Comparison of ENCODE assay signal across 19 mouse cellular contexts in the genomic region with DNA sequence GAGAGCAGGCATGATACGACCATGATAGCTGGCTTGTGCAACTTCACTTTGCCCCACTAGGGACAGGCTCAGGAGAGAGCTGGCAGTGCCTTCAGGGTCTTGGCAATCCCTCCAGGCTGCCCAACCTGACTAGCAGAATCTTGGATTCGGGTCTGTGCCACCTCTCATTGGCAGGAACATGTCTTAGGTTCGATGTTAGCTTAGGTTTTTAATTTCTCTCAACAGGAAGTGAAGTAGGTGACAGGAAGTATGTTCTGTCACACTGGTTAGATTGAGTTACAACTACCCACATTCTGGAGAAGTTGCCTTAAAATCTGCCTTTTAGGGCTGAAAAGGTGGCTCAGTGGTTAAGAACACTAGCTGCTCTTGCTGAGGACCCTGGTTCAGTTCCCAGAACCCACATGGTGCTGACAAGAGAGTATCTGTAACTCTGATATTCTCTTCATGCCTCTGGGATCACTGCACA. TPM values are rescaled to one million over a fixed set of nuclear protein-coding genes. Genes with fewer than 3 reads are reported as not detected.
DNase-seq lines count a peak whose midpoint lies in the region; ATAC-seq and TF ChIP-seq lines count a peak whose summit lies in the region.
"Had no signal": no experiment of that assay in that cellular context is flagged by ENCODE, and none has a peak within 500 bp of the region (broad histone marks: within the 10 kb centered on the region; RNA-seq: fewer than 3 reads in every experiment).

No protein-coding gene starts in this region.

- no peaks in the 10 kb centered on the region for H3K79me2 ChIP-seq in MEL (ENCODE audit: control insufficient read depth, insufficient read depth, low read length, poor library complexity)

- no peaks in the 10 kb centered on the region for H3K4me1 ChIP-seq in lung, postnatal 0 days (ENCODE audit: insufficient read depth, low read depth, low read length)
- H3K4me1 ChIP-seq in MEL (ENCODE audit: control insufficient read depth in 1 of 2, insufficient read depth in 2 of 2, low read length in 2 of 2): peaks cover 31 to 44% of the 10 kb centered on the region in 2 experiments
- peaks cover 31% of the 10 kb centered on the region for H3K4me1 ChIP-seq in liver, embryonic 16.5 days (ENCODE audit: control insufficient read depth, low read depth, low read length)
- H3K4me1 ChIP-seq: hindbrain, embryonic 13.5 days had no signal

- peak in 1 of 2 experiments; percentile 42; a peak in 1 of 4 replicates for TF ChIP-seq POLR2A in MEL (IDR thresholded peaks at IDR 0.05; ENCODE audit: control insufficient read depth in 1 of 2, insufficient read depth in 1 of 2, low read depth in 1 of 2, low read length in 2 of 2, poor library complexity in 1 of 2)

- no peak overlapping the region for H3K9ac ChIP-seq in lung, postnatal 0 days (replicated peaks; ENCODE audit: low read depth)
- H3K9ac ChIP-seq in MEL (ENCODE audit: control insufficient read depth, low read depth, low read length, poor library complexity, severe bottlenecking): peak overlapping the region; percentile 59
- H3K9ac ChIP-seq in liver, embryonic 16.5 days (ENCODE audit: low read depth, low read length): no peak overlapping the region
- H3K9ac ChIP-seq: hindbrain, embryonic 13.5 days had no signal

- no peak for TF ChIP-seq EP300 in lung, postnatal 0 days (IDR thresholded peaks at IDR 0.05)
- TF ChIP-seq EP300 in MEL (IDR thresholded peaks at IDR 0.05; ENCODE audit: low read depth in 1 of 2, low read length in 2 of 2): no peak

- H3K4me2 ChIP-seq in lung, postnatal 0 days (replicated peaks; ENCODE audit: low read depth, low read length): no peak overlapping the region
- no peak overlapping the region for H3K4me2 ChIP-seq in liver, embryonic 16.5 days (ENCODE audit: low read depth, low read length)
- H3K4me2 ChIP-seq: hindbrain, embryonic 13.5 days had no signal

- no peaks in the 10 kb centered on the region for H3K36me3 ChIP-seq in lung, postnatal 0 days (ENCODE audit: insufficient read depth, low read length)
- peaks cover 0 to 33% of the 10 kb centered on the region in 2 experiments; a peak in 2 of 4 replicates for H3K36me3 ChIP-seq in MEL (ENCODE audit: control insufficient read depth in 1 of 2, insufficient read depth in 2 of 2, low read length in 2 of 2)
- no peaks in the 10 kb centered on the region for H3K36me3 ChIP-seq in liver, embryonic 16.5 days (ENCODE audit: control insufficient read depth, insufficient read depth)
- H3K36me3 ChIP-seq: hindbrain, embryonic 13.5 days had no signal

- no peak overlapping the region for H3K27ac ChIP-seq in lung, postnatal 0 days (ENCODE audit: low read length)
- H3K27ac ChIP-seq in MEL (ENCODE audit: control insufficient read depth, low read depth, low read length): peak overlapping the region; percentile 92
- H3K27ac ChIP-seq in liver, embryonic 16.5 days (ENCODE audit: low read length): peak overlapping the region; percentile 7; the same call in 1 of the 2 replicates
- H3K27ac ChIP-seq: hindbrain, embryonic 13.5 days had no signal

- no peak for TF ChIP-seq RAD21 in MEL (IDR thresholded peaks at IDR 0.05; ENCODE audit: low read depth, low read length)

- H3K27me3 ChIP-seq in lung, postnatal 0 days (replicated peaks; ENCODE audit: insufficient read depth, low read length): no peaks in the 10 kb centered on the region
- H3K27me3 ChIP-seq in MEL (ENCODE audit: control insufficient read depth in 1 of 2, insufficient read depth in 2 of 2, low read length in 2 of 2): no peaks in the 10 kb centered on the region
- no peaks in the 10 kb centered on the region for H3K27me3 ChIP-seq in liver, embryonic 16.5 days (ENCODE audit: control insufficient read depth, insufficient read depth, low read depth, low read length)

- TF ChIP-seq CTCF in lung, postnatal 0 days (IDR thresholded peaks at IDR 0.05): peak; percentile 23; the same call in 1 of the 2 replicates
- TF ChIP-seq CTCF in MEL (IDR thresholded peaks at IDR 0.05 in 2 of 3, conservative IDR thresholded peaks at IDR 0.05 in 1 of 3; ENCODE audit: control insufficient read depth in 1 of 3, insufficient read depth in 1 of 3, low read depth in 2 of 3, low read length in 3 of 3, poor library complexity in 1 of 3, severe bottlenecking in 1 of 3): peak in 1 of 3 experiments; percentile 32; a peak in 2 of 6 replicates

- no peaks in the 10 kb centered on the region for H3K9me3 ChIP-seq in lung, postnatal 0 days (ENCODE audit: low read length)
- no peaks in the 10 kb centered on the region for H3K9me3 ChIP-seq in MEL (replicated peaks; ENCODE audit: insufficient read depth, low read length)
- no peaks in the 10 kb centered on the region for H3K9me3 ChIP-seq in liver, embryonic 16.5 days (replicated peaks; ENCODE audit: control insufficient read depth, low read length)
- H3K9me3 ChIP-seq: hindbrain, embryonic 13.5 days had no signal

- DNase-seq in lung, postnatal 0 days (ENCODE audit: low spot score): no peak
- DNase-seq in lung, postnatal 4 days: no peak
- DNase-seq in MEL (ENCODE audit: low read depth, low spot score): peak; percentile 72
- DNase-seq in kidney, adult 11 months: no peak
- DNase-seq in cerebellum, adult 11-12 months: no peak
- DNase-seq: cerebellum, adult 18-20 months; gastrocnemius, postnatal 25 days; kidney, adult 9 months; retina, postnatal 1 day; spleen, adult 18-20 months had no signal

- no peak overlapping the region for H3K4me3 ChIP-seq in lung, postnatal 0 days (ENCODE audit: low read depth, low read length)
- H3K4me3 ChIP-seq in MEL (ENCODE audit: control insufficient read depth in 1 of 2, insufficient read depth in 1 of 2, low read depth in 2 of 2, low read length in 2 of 2): no peak overlapping the region; a peak in 1 of 4 replicates
- no peak overlapping the region for H3K4me3 ChIP-seq in liver, embryonic 16.5 days (ENCODE audit: low read depth, low read length)
- H3K4me3 ChIP-seq: hindbrain, embryonic 13.5 days had no signal

- WGBS in lung, postnatal 0 days: 39% methylated on average over 3 of the region's 3 CpGs
- 25% methylated on average over 3 of the region's 3 CpGs for WGBS in liver, embryonic 16.5 days (ENCODE audit: insufficient replicate concordance)

- no peak for ATAC-seq in lung, postnatal 0 days
- ATAC-seq in common myeloid progenitor, adult 5-6 weeks (replicated peaks; ENCODE audit: low read depth, poor library complexity, severe bottlenecking): peak; percentile 43; the same call in 1 of the 2 replicates
- no peak for ATAC-seq in liver, embryonic 16.5 days (ENCODE audit: low read depth)
- ATAC-seq: Patski had no signal

TF ChIP-seq in MEL, 35 proteins besides CTCF, POLR2A, EP300 and RAD21 (continues in another document):
- TF ChIP-seq USF2 (IDR thresholded peaks at IDR 0.05; ENCODE audit: borderline replicate concordance in 1 of 2, insufficient read depth in 1 of 2, low read depth in 1 of 2, low read length in 2 of 2) (no peak), SIN3A (IDR thresholded peaks at IDR 0.05; ENCODE audit: low read length) (0 out of 2 replicates have a peak, but pooled peaks have one; percentile 25), NRF1 (IDR thresholded peaks at IDR 0.05; ENCODE audit: insufficient read depth, low read depth, low read length, poor library complexity, severe bottlenecking) (no peak), ETS1 (IDR thresholded peaks at IDR 0.05; ENCODE audit: low read depth, low read length) (peak; percentile 32; the same call in 1 of the 2 replicates), TBP (IDR thresholded peaks at IDR 0.05; ENCODE audit: low read depth, low read length) (peak; percentile 63; the same call in 1 of the 2 replicates), CHD1 (IDR thresholded peaks at IDR 0.05; ENCODE audit: low read depth, low read length) (no peak), ZKSCAN1 (IDR thresholded peaks at IDR 0.05; ENCODE audit: low read depth, low read length) (no peak)

RNA-seq across cellular contexts. Expression of a gene that starts 6.5 kb away (rescaled TPM):
- 87.3 and 94.0 TPM in 2 replicates for polyA plus RNA-seq in lung, postnatal 0 days (2015; fragmentation: Nextera tagmentation; extraction: Ambion mirVana)
- total RNA-seq in MEL (2012; rRNA removed): 102 and 114 TPM in 2 replicates
- polyA plus RNA-seq in MEL (2012; ENCODE audit: insufficient read depth in 1 of 2, insufficient read length in 2 of 2, low read depth in 1 of 2, low replicate concordance in 2 of 2, missing spikeins in 1 of 2): 100 to 1,000 TPM in 1 of 2 experiments, not detected in 1; 184 TPM
- 58.6 and 63.7 TPM in 2 replicates for total RNA-seq in common myeloid progenitor, adult 5-6 weeks (2017)
- polyA plus RNA-seq in liver, embryonic 16.5 days (2015; fragmentation: Nextera tagmentation; extraction: Ambion mirVana): 55.8 and 63.5 TPM in 2 replicates

RNA-seq across cellular contexts. Expression of a gene that starts 19.6 kb away (rescaled TPM):
- not detected in 2 replicates for polyA plus RNA-seq in lung, postnatal 0 days (2015; fragmentation: Nextera tagmentation; extraction: Ambion mirVana)
- total RNA-seq in MEL (2012; rRNA removed): not detected in 2 replicates
- polyA plus RNA-seq in MEL (2012; ENCODE audit: insufficient read depth in 1 of 2, insufficient read length in 2 of 2, low read depth in 1 of 2, low replicate concordance in 2 of 2, missing spikeins in 1 of 2): not detected
- total RNA-seq in common myeloid progenitor, adult 5-6 weeks (2017): not detected in 2 replicates
- not detected in 2 replicates for polyA plus RNA-seq in liver, embryonic 16.5 days (2015; fragmentation: Nextera tagmentation; extraction: Ambion mirVana)
- total RNA-seq: adrenal gland, postnatal 36 days; gastrocnemius, postnatal 25 days; layer of hippocampus, adult 8-10 months had no signal
- polyA plus RNA-seq: heart, embryonic 14.5 days; neural tube, embryonic 14.5 days; Patski; stomach, embryonic 16.5 days had no signal

RNA-seq across cellular contexts. Expression of a gene that starts 23.3 kb away (rescaled TPM):
- polyA plus RNA-seq in lung, postnatal 0 days (2015; fragmentation: Nextera tagmentation; extraction: Ambion mirVana): 21.8 and 22.6 TPM in 2 replicates
- total RNA-seq in MEL (2012; rRNA removed): 18.5 and 21.7 TPM in 2 replicates
- polyA plus RNA-seq in MEL (2012; ENCODE audit: insufficient read depth in 1 of 2, insufficient read length in 2 of 2, low read depth in 1 of 2, low replicate concordance in 2 of 2, missing spikeins in 1 of 2): 10 to 100 TPM in 1 of 2 experiments, not detected in 1; 26.8 TPM
- 14.4 and 37.0 TPM in 2 replicates for total RNA-seq in common myeloid progenitor, adult 5-6 weeks (2017)
- 9.1 and 9.4 TPM in 2 replicates for polyA plus RNA-seq in liver, embryonic 16.5 days (2015; fragmentation: Nextera tagmentation; extraction: Ambion mirVana)

RNA-seq across cellular contexts. Expression of a gene that starts 36.0 kb away (rescaled TPM):
- not detected in 2 replicates for polyA plus RNA-seq in lung, postnatal 0 days (2015; fragmentation: Nextera tagmentation; extraction: Ambion mirVana)
- total RNA-seq in MEL (2012; rRNA removed): 0.10 TPM in 1 of 2 replicates, not detected in the other
- polyA plus RNA-seq in MEL (2012; ENCODE audit: insufficient read depth in 1 of 2, insufficient read length in 2 of 2, low read depth in 1 of 2, low replicate concordance in 2 of 2, missing spikeins in 1 of 2): under 1 TPM in 1 of 2 experiments, not detected in 1; 0.24 TPM
- total RNA-seq in common myeloid progenitor, adult 5-6 weeks (2017): not detected in 2 replicates
- polyA plus RNA-seq in liver, embryonic 16.5 days (2015; fragmentation: Nextera tagmentation; extraction: Ambion mirVana): not detected in 2 replicates
- total RNA-seq: adrenal gland, postnatal 36 days; gastrocnemius, postnatal 25 days; layer of hippocampus, adult 8-10 months had no signal
- polyA plus RNA-seq: heart, embryonic 14.5 days; hindbrain, embryonic 13.5 days; neural tube, embryonic 14.5 days; stomach, embryonic 16.5 days had no signal

RNA-seq across cellular contexts. Expression of a gene that starts 36.1 kb away (rescaled TPM):
- 47.3 and 49.2 TPM in 2 replicates for polyA plus RNA-seq in lung, postnatal 0 days (2015; fragmentation: Nextera tagmentation; extraction: Ambion mirVana)
- total RNA-seq in MEL (2012; rRNA removed): 35.1 and 37.1 TPM in 2 replicates
- polyA plus RNA-seq in MEL (2012; ENCODE audit: insufficient read depth in 1 of 2, insufficient read length in 2 of 2, low read depth in 1 of 2, low replicate concordance in 2 of 2, missing spikeins in 1 of 2): 10 to 100 TPM in 1 of 2 experiments, not detected in 1; 53.7 TPM
- total RNA-seq in common myeloid progenitor, adult 5-6 weeks (2017): 29.4 and 43.8 TPM in 2 replicates
- polyA plus RNA-seq in liver, embryonic 16.5 days (2015; fragmentation: Nextera tagmentation; extraction: Ambion mirVana): 19.8 and 21.3 TPM in 2 replicates
